Mouse (Mus musculus): Measurements from ENCODE around the gene Epb41l4b.

DNA sequence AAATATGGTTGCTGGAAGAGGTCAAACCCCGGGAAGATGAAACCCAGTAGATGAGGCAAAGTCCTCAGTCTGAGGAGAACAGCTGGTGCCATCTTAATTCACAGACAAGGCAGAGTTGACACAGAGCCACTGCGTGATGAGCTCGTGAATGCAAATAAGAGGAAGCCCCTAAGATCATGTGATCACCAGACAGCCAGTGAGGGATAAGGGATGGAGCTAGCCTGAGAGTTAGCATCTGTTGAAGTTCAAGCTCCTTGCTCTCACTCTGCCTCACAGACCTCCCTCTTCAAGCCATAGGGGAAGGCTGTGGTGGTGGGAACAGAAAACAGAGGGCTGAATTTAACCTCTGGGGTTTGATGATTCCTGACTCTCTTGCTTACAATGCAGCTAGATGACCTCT lies 22.4 kb upstream of the Epb41l4b start:
- TF ChIP-seq POLR2A (IDR thresholded peaks at IDR 0.05; ENCODE audit: insufficient read depth, low read depth, low read length): no peak
- TF ChIP-seq CTCF (IDR thresholded peaks at IDR 0.05; ENCODE audit: insufficient read depth, low read depth, low read length): no peak

Measured in olfactory bulb, adult 2 months (tissue).